Mouse (Mus musculus) midbrain, embryonic 14.5 days (tissue): ENCODE measurements around the gene Polr1d. TPM values are rescaled to one million over a fixed set of nuclear protein-coding genes. Genes with fewer than 3 reads are reported as not detected.

ENCODE experiments used
- ATAC-seq: fragments of 200-750 bp; cut with Nextera tagmentation; 2 replicates; pipeline ENCODE4 v1.8.0; 2017; ENCODE audit warnings: moderate number of reproducible peaks, moderate library complexity; ENCODE audit not compliant: low FRiP score, low TSS enrichment
- DNase-seq: peaks from one replicate; pipeline ENCODE4 v3.0.0-alpha.2; 2015
- H3K27ac ChIP-seq: fragments of 300-500 bp; sonication (generic); replicated peaks from 2 replicates; pipeline ENCODE4 v1.5.1; 2014; ENCODE audit warnings: mild to moderate bottlenecking, low read depth, low read length, moderate library complexity
- H3K27me3 ChIP-seq: fragments of 300-500 bp; sonication (generic); 2 replicates; pipeline ENCODE4 v1.6.1; 2014; ENCODE audit warnings: low read length, control low read depth, mixed read lengths; ENCODE audit not compliant: control insufficient read depth, insufficient read depth
- H3K36me3 ChIP-seq: fragments of 300-500 bp; sonication (generic); 2 replicates; pipeline ENCODE4 v1.6.1; 2014; ENCODE audit warnings: low read length, control low read depth; ENCODE audit not compliant: control insufficient read depth, insufficient read depth
- H3K4me1 ChIP-seq: fragments of 300-500 bp; sonication (generic); 2 replicates; pipeline ENCODE4 v1.6.1; 2014; ENCODE audit warnings: mild to moderate bottlenecking, antibody characterized with exemption, low read length, control low read depth; ENCODE audit not compliant: control insufficient read depth, insufficient read depth
- H3K4me2 ChIP-seq: fragments of 300-500 bp; sonication (generic); 2 replicates; pipeline ENCODE4 v1.6.1; 2014; ENCODE audit warnings: mild to moderate bottlenecking, low read length, moderate library complexity
- H3K4me3 ChIP-seq: fragments of 300-500 bp; sonication (generic); replicated peaks from 2 replicates; pipeline ENCODE4 v1.5.1; 2014; ENCODE audit warnings: low read depth, low read length
- H3K9ac ChIP-seq: fragments of 300-500 bp; sonication (generic); replicated peaks from 2 replicates; pipeline ENCODE4 v1.6.1; 2014; ENCODE audit warnings: mild to moderate bottlenecking, low read length, moderate library complexity
- H3K9me3 ChIP-seq: fragments of 300-500 bp; sonication (generic); 2 replicates; pipeline ENCODE4 v1.6.1; 2016; ENCODE audit warnings: low read length, control low read depth, mixed read lengths; ENCODE audit not compliant: control insufficient read depth
- WGBS: fragments of 180-500 bp; shearing (Covaris S2); extraction: QIAGEN DNeasy Blood & Tissue Kit; methylation state at CpG from one replicate; pipeline ENCODE4 v1.1.7; 2014; 5-methylcytosine and 5-hydroxymethylcytosine counted together
- polyA plus RNA-seq: library from polyadenylated mRNA; unstranded; fragments of >200 nt; fragmentation: Nextera tagmentation; extraction: Ambion mirVana; gene quantifications from 2 replicates; pipeline ENCODE4 v1.2.1, GENCODE M21; 2014

Polr1d gene
- polyA plus RNA-seq, 1 experiment from 2014 or later, result 102 TPM

DNA sequence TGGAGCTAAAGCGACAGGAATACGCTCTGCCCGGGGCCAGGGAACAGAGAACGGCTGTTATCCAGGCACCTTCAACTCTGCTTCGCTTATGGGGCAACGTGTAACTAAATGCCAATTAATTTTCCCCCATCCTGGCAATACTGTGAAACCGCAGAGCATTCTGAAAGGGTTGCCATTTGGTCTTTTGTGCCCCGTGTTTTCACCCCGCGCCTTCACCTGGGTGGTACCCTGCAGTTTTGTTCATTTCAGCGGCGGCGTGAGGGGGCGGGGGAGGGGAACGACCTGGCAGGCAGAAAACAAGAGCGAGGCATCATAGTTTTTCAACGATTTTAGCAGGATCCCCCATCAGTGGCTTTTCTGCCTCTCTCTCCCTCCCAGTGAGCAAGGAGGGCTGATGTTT is 56.8 kb downstream of the Polr1d start:
- H3K9me3 ChIP-seq, result no peaks in the 10 kb centered on the region
- ATAC-seq (no peak), DNase-seq (peak; percentile 40)
- peak overlapping the region; percentile 29; the same call in 1 of the 2 replicates for H3K9ac ChIP-seq
- peaks cover 10% of the 10 kb centered on the region; the same call in 1 of the 2 replicates for H3K4me1 ChIP-seq
- 12% methylated on average over 17 of the region's 17 CpGs for WGBS
- peak overlapping the region; percentile 39 for H3K4me2 ChIP-seq
- 0 out of 2 replicates have a peak overlapping the region, but pooled peaks have one; percentile 3 for H3K4me3 ChIP-seq
- no peaks in the 10 kb centered on the region for H3K36me3 ChIP-seq
- H3K27me3 ChIP-seq, result peaks cover 14% of the 10 kb centered on the region; the same call in 1 of the 2 replicates
- H3K27ac ChIP-seq, result no peak overlapping the region

DNA sequence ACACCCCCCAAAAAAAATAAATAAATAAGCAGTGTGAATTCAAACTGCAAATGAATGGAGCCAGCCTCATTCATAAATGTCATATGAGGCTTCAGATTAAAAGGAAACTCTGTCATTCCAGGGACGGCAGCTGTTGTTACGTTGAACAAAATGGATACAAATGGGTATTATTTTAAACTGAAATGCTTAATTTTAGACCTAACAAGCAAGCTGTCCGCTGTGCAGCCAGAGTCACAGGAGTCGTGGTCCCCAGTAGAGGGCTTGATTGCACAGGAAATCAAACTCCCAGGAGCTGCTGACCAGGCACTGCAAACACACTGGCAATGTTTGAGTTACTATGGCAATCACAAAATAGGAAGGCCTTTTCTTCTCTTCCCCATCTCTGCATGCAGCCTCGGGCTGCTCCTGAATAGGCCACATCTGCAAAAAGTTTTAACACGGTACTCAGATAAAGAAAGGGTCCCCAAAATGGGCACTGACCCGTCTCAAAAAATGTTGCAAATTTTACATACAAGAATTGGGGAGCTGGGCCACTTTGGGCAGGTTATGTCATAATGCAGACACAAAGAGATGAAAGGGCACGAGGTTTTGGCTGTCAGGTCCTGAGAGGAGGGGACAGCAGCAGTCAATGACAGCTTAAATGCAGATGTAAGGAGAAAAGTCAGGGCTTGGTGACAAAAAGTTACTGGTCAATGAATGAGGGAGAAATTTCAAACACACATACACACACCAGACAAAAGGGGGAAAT is 57.7 kb downstream of the Polr1d start:
- no peak for ATAC-seq
- H3K27me3 ChIP-seq, result peaks cover 14% of the 10 kb centered on the region; the same call in 1 of the 2 replicates
- no peak overlapping the region for H3K9ac ChIP-seq
- no peak overlapping the region for H3K4me2 ChIP-seq
- no peak overlapping the region for H3K27ac ChIP-seq
- H3K4me3 ChIP-seq, result no peak overlapping the region
- peaks cover 10% of the 10 kb centered on the region; the same call in 1 of the 2 replicates for H3K4me1 ChIP-seq
- 6% methylated on average over 8 of the region's 8 CpGs for WGBS
- H3K36me3 ChIP-seq, result no peaks in the 10 kb centered on the region
- DNase-seq, result peak; percentile 55
- no peaks in the 10 kb centered on the region for H3K9me3 ChIP-seq

DNA sequence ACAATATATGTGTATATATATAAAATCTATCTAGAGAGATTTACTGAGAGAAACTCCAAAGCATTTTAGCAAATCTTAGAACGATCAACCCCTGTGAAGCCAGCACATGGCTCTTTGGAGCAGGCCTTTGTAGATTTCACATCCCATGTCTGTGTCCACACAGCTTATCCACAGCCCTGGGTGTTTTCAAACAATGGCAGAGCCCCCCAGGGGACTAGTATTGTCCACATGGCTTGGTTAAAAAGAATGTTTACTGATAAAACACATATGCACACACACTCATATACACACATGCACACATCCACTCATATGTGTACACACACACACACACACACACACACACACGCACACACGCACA is 58.2 kb downstream of the Polr1d start:
- DNase-seq (no peak), ATAC-seq (no peak)
- H3K27ac ChIP-seq, result no peak overlapping the region
- no peak overlapping the region for H3K9ac ChIP-seq
- H3K4me2 ChIP-seq, result no peak overlapping the region
- WGBS, result 63% methylated on average over 3 of the region's 3 CpGs
- no peaks in the 10 kb centered on the region for H3K36me3 ChIP-seq
- H3K9me3 ChIP-seq, result no peaks in the 10 kb centered on the region
- H3K4me3 ChIP-seq, result no peak overlapping the region
- peaks cover 10% of the 10 kb centered on the region; the same call in 1 of the 2 replicates for H3K4me1 ChIP-seq
- peaks cover 14% of the 10 kb centered on the region; the same call in 1 of the 2 replicates for H3K27me3 ChIP-seq

DNA sequence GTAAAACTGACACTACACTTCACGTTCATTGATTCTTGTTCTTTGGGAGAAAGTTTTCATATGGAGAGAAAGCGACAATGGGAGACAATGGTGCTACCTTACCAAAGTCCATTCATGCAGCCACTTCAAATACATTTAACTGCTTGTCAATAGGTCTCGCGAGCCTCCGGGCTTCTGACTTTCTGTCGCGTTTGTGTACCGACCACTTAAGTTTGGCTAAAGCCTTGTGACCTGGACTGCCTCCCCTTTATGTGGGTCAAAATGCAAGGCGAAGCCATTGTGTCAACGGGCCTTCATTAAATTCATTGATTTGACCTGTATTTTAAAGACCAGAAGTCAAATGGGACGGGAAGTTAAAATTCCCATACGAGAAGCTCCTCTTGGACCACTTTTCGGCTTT is 59.1 kb downstream of the Polr1d start:
- Histone ChIP-seq H3K4me3 (no peak overlapping the region), H3K9me3 (no peaks in the 10 kb centered on the region), H3K36me3 (no peaks in the 10 kb centered on the region), H3K4me1 (peaks cover 10% of the 10 kb centered on the region; the same call in 1 of the 2 replicates), H3K27me3 (peaks cover 14% of the 10 kb centered on the region; the same call in 1 of the 2 replicates), H3K9ac (no peak overlapping the region), H3K27ac (no peak overlapping the region), H3K4me2 (no peak overlapping the region)
- ATAC-seq, result no peak
- WGBS, result 20% methylated on average over 13 of the region's 13 CpGs
- DNase-seq, result no peak

DNA sequence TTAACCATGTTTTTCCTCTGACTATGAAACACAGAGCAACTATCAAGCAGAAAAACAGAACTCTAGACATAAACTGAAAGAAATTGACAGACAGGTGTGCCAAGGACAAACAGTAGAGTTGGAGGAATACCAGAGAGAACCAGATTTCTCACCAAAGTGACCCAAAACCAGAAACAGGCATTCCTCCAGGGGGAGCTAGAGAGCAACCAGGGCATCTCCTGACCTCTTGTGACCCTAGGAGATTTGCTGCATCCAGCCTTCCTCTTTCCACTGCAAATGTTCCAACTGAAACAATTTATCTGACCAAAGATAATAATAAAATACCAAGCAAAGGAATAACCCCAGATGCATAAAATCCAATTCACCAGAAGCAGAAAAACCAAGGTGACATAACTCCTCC is 70.5 kb downstream of the Polr1d start:
- H3K27me3 ChIP-seq, result no peaks in the 10 kb centered on the region; the same call in 1 of the 2 replicates
- no peaks in the 10 kb centered on the region for H3K4me1 ChIP-seq
- H3K9ac ChIP-seq, result no peak overlapping the region
- no peak overlapping the region for H3K4me3 ChIP-seq
- H3K9me3 ChIP-seq, result peaks cover 6% of the 10 kb centered on the region; the same call in 1 of the 2 replicates
- DNase-seq (no peak), ATAC-seq (no peak)
- H3K4me2 ChIP-seq, result no peak overlapping the region
- no peaks in the 10 kb centered on the region for H3K36me3 ChIP-seq
- H3K27ac ChIP-seq, result no peak overlapping the region

DNA sequence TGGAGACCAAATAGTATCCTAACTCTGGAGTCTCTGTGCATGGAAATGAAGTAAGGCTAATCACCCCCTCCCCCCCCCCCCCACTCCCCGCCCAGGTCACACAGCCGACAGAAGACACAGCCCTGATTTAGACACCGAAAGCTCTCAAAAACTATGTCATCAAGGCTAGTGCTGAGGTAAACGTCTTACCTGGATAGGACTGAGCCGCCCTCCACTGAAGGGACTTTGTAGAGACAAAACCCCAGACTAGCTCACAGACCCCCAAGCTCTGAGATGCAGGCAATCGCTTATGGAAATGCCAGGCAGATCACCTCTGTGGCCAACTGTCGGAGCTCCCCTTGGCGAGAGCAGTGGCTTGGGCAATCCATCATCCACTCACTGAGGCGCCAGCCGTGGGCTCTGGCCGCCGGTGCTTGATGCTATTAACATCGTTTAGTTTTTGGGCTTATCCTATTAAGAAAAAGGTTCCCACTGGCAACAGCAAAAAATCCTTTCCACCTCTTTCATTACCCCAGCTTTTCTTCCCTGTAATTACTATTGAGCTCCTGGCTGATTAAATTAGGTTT is 78.0 kb downstream of the Polr1d start:
- Histone ChIP-seq H3K4me3 (no peak overlapping the region), H3K27ac (no peak overlapping the region; the same call in 1 of the 2 replicates), H3K9ac (no peak overlapping the region), H3K4me1 (peaks cover 14% of the 10 kb centered on the region; the same call in 1 of the 2 replicates), H3K4me2 (peak overlapping the region; percentile 33), H3K27me3 (peaks cover 9% of the 10 kb centered on the region), H3K9me3 (no peaks in the 10 kb centered on the region), H3K36me3 (no peaks in the 10 kb centered on the region)
- whole genome bisulfite sequencing, result 6% methylated on average over 13 of the region's 13 CpGs
- no peak for ATAC-seq
- peak; percentile 48 for DNase-seq

DNA sequence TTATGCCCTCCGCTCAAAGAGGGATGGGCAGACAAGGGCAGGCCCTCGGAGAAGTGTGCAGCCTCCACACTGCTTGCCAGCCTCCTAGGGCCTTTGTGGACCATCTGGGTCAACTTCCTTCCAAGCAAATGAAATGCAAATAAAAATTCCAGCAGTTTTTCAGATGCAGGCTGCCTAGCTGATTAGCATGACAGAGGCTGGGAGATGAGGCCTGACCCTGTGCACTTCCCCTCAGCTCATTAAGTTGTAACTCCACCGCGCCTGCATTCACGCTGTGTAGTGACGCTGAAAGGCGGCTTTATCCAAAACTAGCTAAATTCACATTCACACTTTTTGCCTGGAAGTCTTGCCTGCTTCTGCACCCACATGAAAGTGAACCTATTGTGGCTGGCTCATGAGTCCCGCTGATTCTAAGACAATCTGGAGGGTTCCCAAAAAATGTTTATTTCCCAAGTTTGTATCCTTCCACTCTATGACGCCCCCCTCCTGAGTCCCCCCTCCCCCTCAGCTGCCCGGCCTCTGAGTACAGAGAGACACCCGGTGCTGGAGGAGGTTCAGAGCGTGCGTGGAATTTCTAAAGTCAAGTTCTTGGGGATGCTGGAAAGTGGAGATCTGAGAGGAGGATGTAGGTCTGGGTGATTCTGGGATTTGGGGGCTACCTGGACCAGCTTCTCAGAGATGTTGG is 78.7 kb downstream of the Polr1d start:
- under 1% methylated on average over 13 of the region's 13 CpGs for WGBS
- Histone ChIP-seq H3K27ac (no peak overlapping the region; the same call in 1 of the 2 replicates), H3K27me3 (peaks cover 9% of the 10 kb centered on the region)

DNA sequence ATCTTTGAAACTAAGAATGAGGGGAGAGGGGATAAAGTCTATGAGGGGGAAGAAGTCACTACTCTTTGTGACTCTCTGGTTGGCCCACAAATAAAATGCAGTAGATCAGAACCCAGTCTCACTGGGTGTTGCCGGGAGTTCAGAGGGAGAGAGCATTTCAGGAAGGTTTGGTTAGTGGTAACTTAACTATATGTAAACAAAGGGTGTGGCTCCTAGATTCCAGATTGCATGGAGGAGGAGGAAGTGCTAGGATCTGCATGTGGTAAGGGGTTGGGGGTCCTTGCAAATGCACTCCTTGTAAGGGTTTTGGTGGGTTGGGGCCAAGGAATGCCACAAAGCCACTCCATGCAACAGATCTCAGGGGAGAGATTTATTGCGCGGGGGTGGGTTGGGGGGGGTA is 79.5 kb downstream of the Polr1d start:
- H3K4me1 ChIP-seq, result peaks cover 14% of the 10 kb centered on the region; the same call in 1 of the 2 replicates
- ATAC-seq, result no peak
- H3K4me2 ChIP-seq, result no peak overlapping the region
- peaks cover 9% of the 10 kb centered on the region for H3K27me3 ChIP-seq
- DNase-seq, result no peak
- no peak overlapping the region for H3K4me3 ChIP-seq
- H3K9me3 ChIP-seq, result no peaks in the 10 kb centered on the region
- WGBS, result 36% methylated on average over 3 of the region's 3 CpGs
- H3K9ac ChIP-seq, result no peak overlapping the region
- H3K36me3 ChIP-seq, result no peaks in the 10 kb centered on the region
- no peak overlapping the region for H3K27ac ChIP-seq

More for the DNA sequence above, 78.7 kb downstream of the Polr1d start:
- Histone ChIP-seq H3K4me1 (peaks cover 14% of the 10 kb centered on the region; the same call in 1 of the 2 replicates), H3K36me3 (no peaks in the 10 kb centered on the region), H3K9ac (no peak overlapping the region), H3K4me3 (no peak overlapping the region), H3K4me2 (peak overlapping the region; percentile 33), H3K9me3 (no peaks in the 10 kb centered on the region)
- DNase-seq (peak; percentile 78), ATAC-seq (peak; percentile 79; the same call in 1 of the 2 replicates)
